Mouse (Mus musculus) liver, adult 2 months (tissue): ENCODE data around the gene Ifi27l2b.

ENCODE experiments used
- CTCF ChIP-seq: fragments of 200-500 bp; IDR thresholded peaks from 2 replicates; pipeline ENCODE4 v1.5.1; 2011; ENCODE audit warnings: low read depth, low read length, control low read depth
- POLR2A ChIP-seq: fragments of 200-500 bp; IDR thresholded peaks from 2 replicates; pipeline ENCODE4 v1.6.1; 2011; ENCODE audit warnings: low read length, control low read depth; ENCODE audit not compliant: insufficient read depth; ENCODE audit errors: extremely low read depth

GRCm38 (mm10) chr12:103487750-103488149, 30.7 kb upstream of the Ifi27l2b start:
- TF ChIP-seq CTCF, result no peak
- no peak for TF ChIP-seq POLR2A
